11 mouse cellular contexts compared by ENCODE assay signal in the genomic region with DNA sequence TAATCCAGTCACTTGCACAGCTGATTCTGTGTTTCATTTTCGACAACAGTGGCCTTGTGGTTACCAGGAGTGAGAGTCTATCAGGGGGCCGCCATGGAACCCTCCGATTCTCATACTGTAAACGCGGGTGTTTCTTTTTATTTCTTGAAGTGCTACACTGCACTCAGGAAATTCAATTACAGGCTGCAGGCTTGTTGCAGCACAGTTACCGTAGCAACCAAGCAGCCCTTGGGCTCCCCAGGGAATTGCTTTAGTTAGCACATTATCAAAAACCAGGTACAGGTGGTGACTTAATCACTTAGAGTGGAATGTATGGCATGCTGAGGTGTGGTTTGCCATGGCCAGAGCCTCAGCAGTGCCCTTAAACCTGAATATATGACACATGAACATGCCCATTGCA. TPM values are rescaled to one million over a fixed set of nuclear protein-coding genes. Genes with fewer than 3 reads are reported as not detected.
DNase-seq lines count a peak whose midpoint lies in the region; ATAC-seq and TF ChIP-seq lines count a peak whose summit lies in the region.
"Had no signal": no experiment of that assay in that cellular context is flagged by ENCODE, and none has a peak within 500 bp of the region (broad histone marks: within the 10 kb centered on the region; RNA-seq: fewer than 3 reads in every experiment).

No protein-coding gene starts in this region.

- no peak for TF ChIP-seq CTCF in kidney, postnatal 0 days (IDR thresholded peaks at IDR 0.05; ENCODE audit: low read depth)
- no peak for TF ChIP-seq CTCF in midbrain, postnatal 0 days (IDR thresholded peaks at IDR 0.05)

- no peaks in the 10 kb centered on the region for H3K36me3 ChIP-seq in forebrain, embryonic 12.5 days (replicated peaks)
- no peaks in the 10 kb centered on the region for H3K36me3 ChIP-seq in forebrain, embryonic 10.5 days (replicated peaks)
- no peaks in the 10 kb centered on the region for H3K36me3 ChIP-seq in midbrain, embryonic 11.5 days (ENCODE audit: control insufficient read depth, insufficient read depth, low read length)
- H3K36me3 ChIP-seq in midbrain, embryonic 10.5 days, result no peaks in the 10 kb centered on the region
- no peaks in the 10 kb centered on the region for H3K36me3 ChIP-seq in kidney, postnatal 0 days (ENCODE audit: insufficient read depth, low read length)
- no peaks in the 10 kb centered on the region for H3K36me3 ChIP-seq in midbrain, postnatal 0 days (ENCODE audit: insufficient read depth, low read length)
- H3K36me3 ChIP-seq: liver, embryonic 15.5 days had no signal

- no peak overlapping the region for H3K4me2 ChIP-seq in forebrain, embryonic 12.5 days
- H3K4me2 ChIP-seq in midbrain, embryonic 11.5 days, result no peak overlapping the region
- no peak overlapping the region for H3K4me2 ChIP-seq in kidney, postnatal 0 days (ENCODE audit: low read length)
- no peak overlapping the region for H3K4me2 ChIP-seq in midbrain, postnatal 0 days (ENCODE audit: low read depth, low read length, poor library complexity, severe bottlenecking)
- H3K4me2 ChIP-seq: liver, embryonic 15.5 days had no signal

- H3K27ac ChIP-seq in forebrain, embryonic 12.5 days, result no peak overlapping the region
- no peak overlapping the region for H3K27ac ChIP-seq in forebrain, embryonic 10.5 days
- no peak overlapping the region for H3K27ac ChIP-seq in midbrain, embryonic 11.5 days (ENCODE audit: low read depth, low read length)
- H3K27ac ChIP-seq in midbrain, embryonic 10.5 days (replicated peaks), result no peak overlapping the region
- no peak overlapping the region for H3K27ac ChIP-seq in kidney, postnatal 0 days
- H3K27ac ChIP-seq in midbrain, postnatal 0 days (ENCODE audit: low read depth, low read length), result no peak overlapping the region
- H3K27ac ChIP-seq: liver, embryonic 15.5 days had no signal

- no peaks in the 10 kb centered on the region for H3K27me3 ChIP-seq in forebrain, embryonic 12.5 days
- H3K27me3 ChIP-seq in forebrain, embryonic 10.5 days (ENCODE audit: poor library complexity, severe bottlenecking), result no peaks in the 10 kb centered on the region
- H3K27me3 ChIP-seq in midbrain, embryonic 11.5 days (ENCODE audit: control insufficient read depth, insufficient read depth, low read length), result no peaks in the 10 kb centered on the region
- no peaks in the 10 kb centered on the region for H3K27me3 ChIP-seq in midbrain, embryonic 10.5 days (ENCODE audit: low read depth, poor library complexity, severe bottlenecking)
- no peaks in the 10 kb centered on the region for H3K27me3 ChIP-seq in kidney, postnatal 0 days (ENCODE audit: insufficient read depth, low read length)
- no peaks in the 10 kb centered on the region for H3K27me3 ChIP-seq in midbrain, postnatal 0 days (ENCODE audit: insufficient read depth, low read length)
- H3K27me3 ChIP-seq: liver, embryonic 15.5 days had no signal

- DNase-seq in forebrain, embryonic 10.5 days (ENCODE audit: extremely low spot score, low spot score), result no peak
- DNase-seq in midbrain, embryonic 11.5 days (ENCODE audit: low spot score, missing footprints), result peak; percentile 74
- DNase-seq in midbrain, embryonic 10.5 days (ENCODE audit: low spot score), result no peak
- DNase-seq in kidney, postnatal 0 days (ENCODE audit: low spot score), result peak; percentile 28
- DNase-seq in midbrain, postnatal 0 days (ENCODE audit: low spot score), result peak; percentile 72
- DNase-seq in urinary bladder, adult 2 months (ENCODE audit: low spot score), result no peak
- DNase-seq in thymus, postnatal 36 days, result no peak
- DNase-seq: cerebellum, postnatal 14 days; heart, postnatal 14 days had no signal

- ATAC-seq in forebrain, embryonic 12.5 days (ENCODE audit: low FRiP score), result 0 out of 2 replicates have a peak, but pooled peaks have one; percentile 20
- no peak for ATAC-seq in midbrain, embryonic 11.5 days (ENCODE audit: low FRiP score)
- no peak; the same call in 1 of the 2 replicates for ATAC-seq in kidney, postnatal 0 days (replicated peaks; ENCODE audit: low FRiP score, low read depth)
- peak; percentile 54 for ATAC-seq in midbrain, postnatal 0 days (ENCODE audit: low FRiP score)

- H3K4me1 ChIP-seq in forebrain, embryonic 12.5 days, result no peaks in the 10 kb centered on the region
- H3K4me1 ChIP-seq in forebrain, embryonic 10.5 days, result no peaks in the 10 kb centered on the region
- H3K4me1 ChIP-seq in midbrain, embryonic 11.5 days (ENCODE audit: control insufficient read depth, insufficient read depth, low read length), result no peaks in the 10 kb centered on the region
- no peaks in the 10 kb centered on the region for H3K4me1 ChIP-seq in midbrain, embryonic 10.5 days
- H3K4me1 ChIP-seq in kidney, postnatal 0 days (replicated peaks; ENCODE audit: insufficient read depth, low read length), result no peaks in the 10 kb centered on the region
- H3K4me1 ChIP-seq in midbrain, postnatal 0 days (ENCODE audit: insufficient read depth, low read length), result no peaks in the 10 kb centered on the region
- H3K4me1 ChIP-seq: liver, embryonic 15.5 days had no signal

- no peak overlapping the region for H3K9ac ChIP-seq in forebrain, embryonic 12.5 days
- no peak overlapping the region for H3K9ac ChIP-seq in midbrain, embryonic 11.5 days (ENCODE audit: low read length)
- H3K9ac ChIP-seq in kidney, postnatal 0 days (ENCODE audit: low read depth, low read length), result no peak overlapping the region
- H3K9ac ChIP-seq in midbrain, postnatal 0 days (replicated peaks; ENCODE audit: low read length, poor library complexity, severe bottlenecking), result no peak overlapping the region
- H3K9ac ChIP-seq: liver, embryonic 15.5 days had no signal

- H3K4me3 ChIP-seq in forebrain, embryonic 12.5 days (replicated peaks), result no peak overlapping the region
- no peak overlapping the region for H3K4me3 ChIP-seq in forebrain, embryonic 10.5 days
- no peak overlapping the region for H3K4me3 ChIP-seq in midbrain, embryonic 11.5 days (ENCODE audit: low read depth, low read length)
- H3K4me3 ChIP-seq in midbrain, embryonic 10.5 days, result no peak overlapping the region
- H3K4me3 ChIP-seq in kidney, postnatal 0 days (replicated peaks; ENCODE audit: low read depth, low read length), result no peak overlapping the region
- no peak overlapping the region for H3K4me3 ChIP-seq in midbrain, postnatal 0 days (ENCODE audit: low read depth, low read length)
- H3K4me3 ChIP-seq: liver, embryonic 15.5 days had no signal

- H3K9me3 ChIP-seq in forebrain, embryonic 12.5 days, result 0 out of 2 replicates have a peak, but pooled peaks cover 3% of the 10 kb centered on the region
- peaks cover 11% of the 10 kb centered on the region; the same call in 1 of the 2 replicates for H3K9me3 ChIP-seq in forebrain, embryonic 10.5 days
- H3K9me3 ChIP-seq in midbrain, embryonic 11.5 days (ENCODE audit: control insufficient read depth, low read length), result no peaks in the 10 kb centered on the region
- peaks cover 10% of the 10 kb centered on the region; the same call in 1 of the 2 replicates for H3K9me3 ChIP-seq in midbrain, embryonic 10.5 days (replicated peaks)
- no peaks in the 10 kb centered on the region for H3K9me3 ChIP-seq in kidney, postnatal 0 days (replicated peaks; ENCODE audit: low read length)
- no peaks in the 10 kb centered on the region for H3K9me3 ChIP-seq in midbrain, postnatal 0 days (ENCODE audit: low read length)
- H3K9me3 ChIP-seq: liver, embryonic 15.5 days had no signal

- 77% methylated on average over 6 of the region's 6 CpGs for WGBS in forebrain, embryonic 12.5 days
- 89% methylated on average over 6 of the region's 6 CpGs for WGBS in forebrain, embryonic 10.5 days
- WGBS in midbrain, embryonic 11.5 days, result 88% methylated on average over 6 of the region's 6 CpGs
- 90% methylated on average over 6 of the region's 6 CpGs for WGBS in midbrain, embryonic 10.5 days
- 71% methylated on average over 6 of the region's 6 CpGs for WGBS in kidney, postnatal 0 days
- WGBS in midbrain, postnatal 0 days, result 57% methylated on average over 6 of the region's 6 CpGs

RNA-seq across cellular contexts. Expression of gene Ankrd26, which starts 12.3 kb away (rescaled TPM):
- 25.8 and 26.3 TPM in 2 replicates for polyA plus RNA-seq in forebrain, embryonic 12.5 days (2016; fragmentation: Nextera tagmentation; extraction: Ambion mirVana)
- polyA plus RNA-seq in forebrain, embryonic 10.5 days (2016; fragmentation: Nextera tagmentation; extraction: Ambion mirVana), result 19.3 and 20.9 TPM in 2 replicates
- polyA plus RNA-seq in midbrain, embryonic 11.5 days (2014; fragmentation: Nextera tagmentation; extraction: Ambion mirVana), result 21.8 and 23.3 TPM in 2 replicates
- polyA plus RNA-seq in midbrain, embryonic 10.5 days (2016; fragmentation: Nextera tagmentation; extraction: Ambion mirVana), result 17.5 and 20.6 TPM in 2 replicates
- polyA plus RNA-seq in kidney, postnatal 0 days (2015; fragmentation: Nextera tagmentation; extraction: Ambion mirVana), result 11.1 and 13.1 TPM in 2 replicates
- total RNA-seq in midbrain, postnatal 0 days (2014; rRNA removed), result 7.7 and 8.2 TPM in 2 replicates
- polyA plus RNA-seq in midbrain, postnatal 0 days (2015; fragmentation: Nextera tagmentation; extraction: Ambion mirVana), result 13.2 and 15.3 TPM in 2 replicates
- 3.2 and 3.4 TPM in 2 replicates for polyA plus RNA-seq in urinary bladder, adult 2 months (2012; rRNA removed)

Comparison
In these comparisons a context has a peak if more than half of its experiments do, and no peak if none do; other contexts are left out.
1. ATAC-seq: peak in forebrain, embryonic 12.5 days (single experiment) and midbrain, postnatal 0 days (single experiment); none in midbrain, embryonic 11.5 days (single experiment) and kidney, postnatal 0 days (single experiment).
2. DNase-seq: peak in midbrain, embryonic 11.5 days (single experiment), kidney, postnatal 0 days (single experiment) and midbrain, postnatal 0 days (single experiment); none in forebrain, embryonic 10.5 days (single experiment), midbrain, embryonic 10.5 days (single experiment), urinary bladder, adult 2 months (single experiment) and thymus, postnatal 36 days (0 of 2).